Mouse (Mus musculus) layer of hippocampus, adult 2 months (tissue): Measurements from ENCODE around the gene Gemin7. TPM values are rescaled to one million over a fixed set of nuclear protein-coding genes. Genes with fewer than 3 reads are reported as not detected.

ENCODE experiments used
- DNase-seq, 2 experiments: peaks; one replicate each; pipeline ENCODE4 v3.0.0; 2022; ENCODE audit warnings: low spot score in 2 of 2
- H3K27ac ChIP-seq: fragments of 200-600 bp; 2 replicates; pipeline ENCODE4 v1.8.1; 2022
- H3K4me3 ChIP-seq: fragments of 200-600 bp; 2 replicates; pipeline ENCODE4 v1.8.1; 2022; ENCODE audit warnings: mild to moderate bottlenecking
- CTCF ChIP-seq: fragments of 200-600 bp; conservative IDR thresholded peaks from 2 replicates; pipeline ENCODE4 v1.8.1; 2022; ENCODE audit warnings: antibody characterized with exemption, mild to moderate bottlenecking, moderate library complexity
- total RNA-seq, 2 experiments: library from RNA; stranded (reverse); gene quantifications; 2 replicates each; pipeline ENCODE4 v1.2.3; 2021

The Gemin7 gene
- total RNA-seq, 2 experiments from 2014 or later, result 38.8 to 43.9 TPM

DNA sequence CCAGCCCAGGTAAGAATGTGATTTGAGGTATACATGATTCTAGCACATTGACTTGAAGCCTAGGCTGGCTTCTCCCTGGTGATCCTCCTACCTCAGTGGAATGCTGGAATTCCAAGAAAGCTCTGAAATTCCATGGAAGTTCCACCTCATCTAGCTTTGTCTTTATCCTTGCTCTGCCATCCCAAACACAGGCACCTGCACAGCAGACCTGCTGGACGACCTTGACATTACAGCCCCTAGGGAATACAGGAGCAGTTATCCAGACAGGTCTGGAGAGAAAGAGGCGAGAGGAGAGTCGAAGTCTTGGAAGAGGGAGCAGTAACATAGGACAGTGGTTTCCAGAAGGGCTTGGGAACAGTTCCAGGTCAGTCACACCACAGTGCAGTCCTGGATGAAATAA lies 7.7 kb downstream of the Gemin7 start:
- DNase-seq, result no peak
- no peak for TF ChIP-seq CTCF
- Histone ChIP-seq H3K27ac (no peak overlapping the region), H3K4me3 (no peak overlapping the region)

DNA sequence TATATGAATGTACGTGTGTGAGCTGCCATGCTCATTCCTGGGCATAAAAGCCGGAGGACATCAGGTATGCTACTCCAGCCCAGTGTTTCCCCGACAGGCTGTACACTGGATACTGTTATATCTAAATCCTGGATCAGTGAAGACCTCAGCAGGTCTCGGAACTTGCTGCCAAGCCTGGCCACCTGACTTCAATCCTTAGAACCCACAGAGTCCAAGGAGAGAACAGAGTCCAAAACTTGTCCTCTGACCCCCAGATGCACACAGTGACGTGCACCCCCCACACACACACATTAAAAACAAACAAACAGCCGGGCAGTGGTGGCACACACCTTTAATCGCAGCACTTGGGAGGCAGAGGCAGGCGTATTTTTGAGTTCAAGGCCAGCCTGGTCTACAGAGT lies 10.0 kb downstream of the Gemin7 start:
- Histone ChIP-seq H3K27ac (no peak overlapping the region), H3K4me3 (no peak overlapping the region)
- TF ChIP-seq CTCF, result no peak
- no peak for DNase-seq

DNA sequence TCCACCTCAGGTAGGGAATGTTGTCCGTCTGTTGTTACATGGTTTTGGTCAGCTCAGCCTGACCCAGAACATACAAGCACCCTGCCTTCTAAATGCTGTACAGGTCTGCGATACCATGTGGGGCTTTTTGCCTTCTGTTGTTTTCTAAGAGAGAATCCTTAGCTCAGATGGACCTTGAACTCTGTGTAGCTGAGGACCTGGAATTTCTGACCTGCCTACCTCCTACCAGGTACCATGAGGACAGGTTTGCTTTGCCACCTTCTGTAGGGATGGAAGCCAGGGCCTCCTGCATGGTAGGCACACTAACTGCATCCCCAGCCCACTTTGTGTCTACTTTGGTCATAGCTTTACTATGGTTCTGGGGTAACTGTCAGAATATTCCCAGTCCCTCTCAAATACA lies 11.6 kb downstream of the Gemin7 start:
- TF ChIP-seq CTCF, result no peak
- no peak overlapping the region for H3K4me3 ChIP-seq
- no peak overlapping the region for H3K27ac ChIP-seq
- DNase-seq, result no peak

DNA sequence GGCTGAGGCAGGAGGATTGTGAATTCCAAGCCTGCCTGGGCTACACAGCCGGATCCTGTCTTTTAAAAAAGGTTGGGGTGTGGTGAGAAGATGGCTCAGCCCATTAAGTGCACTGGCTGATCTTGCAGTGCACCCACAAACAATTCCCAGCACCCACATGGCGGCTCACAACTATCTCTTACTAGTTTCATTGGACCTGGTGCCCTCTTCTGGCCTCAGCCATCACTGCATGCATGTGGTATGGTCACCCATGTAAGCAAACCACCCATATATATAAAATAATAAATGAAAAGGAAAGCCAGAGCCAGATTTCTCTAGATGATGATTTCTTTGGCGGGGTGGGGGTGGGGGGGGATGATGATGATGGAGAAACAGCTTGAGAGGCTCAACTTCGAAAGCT lies 12.9 kb downstream of the Gemin7 start:
- no peak for DNase-seq
- TF ChIP-seq CTCF, result peak; percentile 56
- Histone ChIP-seq H3K27ac (no peak overlapping the region), H3K4me3 (no peak overlapping the region)

DNA sequence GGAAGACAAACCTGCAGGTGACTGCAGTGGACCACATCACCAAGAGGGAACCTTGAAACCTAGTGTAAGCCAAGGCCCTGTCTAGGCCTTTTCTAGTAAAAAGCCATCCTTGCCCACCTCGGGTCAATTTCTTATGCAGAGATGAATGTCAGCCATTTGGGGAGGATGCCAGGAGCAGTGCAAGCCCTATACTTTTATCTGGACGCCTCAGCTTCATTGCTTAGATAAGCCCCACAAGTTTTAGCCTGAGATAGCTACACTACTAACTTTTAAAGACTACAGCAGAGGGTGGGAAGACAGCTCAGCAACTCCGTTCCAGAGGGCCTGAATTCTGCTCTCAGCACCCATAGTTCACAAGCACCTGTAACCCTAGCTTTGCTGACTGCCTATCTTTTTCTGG lies 13.5 kb downstream of the Gemin7 start:
- no peak for DNase-seq
- Histone ChIP-seq H3K4me3 (no peak overlapping the region), H3K27ac (no peak overlapping the region)
- TF ChIP-seq CTCF, result no peak

DNA sequence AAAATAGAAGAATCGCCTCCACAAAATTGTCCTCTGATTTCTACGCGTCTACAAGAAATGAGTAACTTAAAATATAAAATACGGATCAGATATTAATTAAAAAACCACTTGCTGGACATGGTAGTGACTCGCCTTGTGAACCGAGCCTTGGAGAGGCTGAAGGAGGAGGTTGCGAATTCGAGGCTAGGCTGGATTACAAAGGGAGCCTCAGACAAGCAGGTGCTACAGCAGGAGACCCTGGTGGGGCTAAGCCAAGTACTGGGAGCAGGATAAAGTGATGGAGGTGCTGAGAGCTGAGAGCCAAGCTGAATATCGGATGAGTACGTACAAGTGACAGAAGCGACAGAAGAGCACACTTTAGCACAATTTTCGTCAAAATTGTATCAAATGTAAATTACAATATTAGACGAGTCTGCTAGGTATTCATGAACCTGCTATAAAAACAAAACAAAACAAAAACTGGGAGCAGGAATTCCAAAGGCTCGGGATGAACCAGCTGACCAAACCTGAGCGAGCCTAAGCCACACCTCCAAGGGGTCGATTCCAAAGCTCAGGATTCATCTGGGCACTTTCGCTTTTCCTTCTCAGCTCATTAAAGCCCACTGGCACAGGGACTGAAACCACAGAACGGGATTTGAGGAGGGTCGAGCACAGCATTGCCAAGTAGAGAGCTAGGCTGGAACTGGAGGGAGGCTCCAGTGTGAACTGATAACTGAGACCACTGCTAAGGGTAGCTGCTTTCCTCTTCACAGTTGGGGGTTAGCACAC lies 14.6 kb downstream of the Gemin7 start, which contains the start of gene Ppp1r37:
Ppp1r37 (minus strand) TSS at position 434 of the 768 bp plus-strand sequence.
- TF ChIP-seq CTCF, result no peak
- Histone ChIP-seq H3K27ac (peak within 1 kb of the TSS; percentile 97), H3K4me3 (peak within 1 kb of the TSS; percentile 99)
- no peak for DNase-seq

DNA sequence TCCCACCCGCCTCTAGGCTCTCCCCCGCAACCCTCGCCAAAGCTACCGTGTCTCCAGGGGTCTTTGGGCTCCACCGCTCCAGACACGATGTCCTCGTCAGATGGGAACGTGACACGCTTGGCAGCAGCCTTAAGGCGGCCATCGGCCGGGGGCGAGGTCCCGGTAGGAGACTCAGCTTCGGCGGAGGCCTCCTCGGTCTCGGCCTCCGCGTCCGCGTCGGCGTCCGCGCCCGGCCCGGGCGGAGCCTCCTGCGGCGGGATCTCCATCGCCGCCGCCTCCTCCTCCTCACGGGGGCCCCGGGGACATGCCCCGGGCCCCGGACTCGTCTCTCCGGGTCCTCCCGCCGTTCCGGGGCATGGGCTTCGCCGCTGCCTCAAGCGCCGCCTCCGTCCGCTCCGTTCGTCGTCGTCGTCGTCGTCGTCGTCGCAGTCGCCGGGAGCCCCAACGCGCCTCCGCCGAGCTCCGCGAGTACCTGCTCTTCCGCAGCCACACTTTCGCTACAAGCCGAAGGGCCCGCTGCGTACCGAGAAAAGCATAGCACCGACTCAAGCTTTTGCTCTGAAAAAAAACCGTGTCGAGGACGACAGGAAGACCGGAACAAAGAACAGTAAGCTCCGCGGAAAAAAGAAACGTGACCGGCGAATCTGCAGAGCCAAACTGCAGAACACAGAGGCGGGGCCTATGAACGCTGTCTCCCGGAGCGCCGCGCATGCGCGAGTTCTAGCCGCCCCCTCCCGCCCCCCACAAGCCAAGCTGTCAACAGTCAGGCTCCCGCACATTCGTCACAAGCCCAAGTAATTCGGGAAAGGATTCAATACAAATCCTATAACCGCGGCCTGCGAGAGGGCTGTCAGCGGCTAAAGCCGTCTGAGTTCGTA lies 15.4 kb downstream of the Gemin7 start:
- TF ChIP-seq CTCF, result no peak; the same call in 1 of the 2 replicates
- H3K4me3 ChIP-seq, result peak overlapping the region; percentile 99
- H3K27ac ChIP-seq, result peak overlapping the region; percentile 97
- DNase-seq, result peak; percentile 84 to 89

DNA sequence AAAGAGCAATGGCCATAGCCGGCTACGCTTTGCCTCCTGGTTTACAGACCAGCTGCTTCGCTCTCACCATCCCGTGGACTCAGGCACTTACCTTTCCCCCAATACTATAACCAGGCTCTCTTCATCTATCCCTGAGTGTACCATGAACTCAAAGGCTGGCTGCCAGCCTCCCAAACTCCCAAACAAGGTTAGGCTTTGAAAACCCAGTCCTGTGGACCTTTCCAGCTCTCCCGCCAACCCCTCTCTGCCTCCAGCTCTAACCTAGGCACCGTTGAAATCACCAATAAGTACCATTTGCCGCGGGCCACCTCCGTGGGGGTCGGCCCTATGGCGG lies 16.0 kb downstream of the Gemin7 start:
- H3K27ac ChIP-seq, result peak overlapping the region; percentile 97

DNA sequence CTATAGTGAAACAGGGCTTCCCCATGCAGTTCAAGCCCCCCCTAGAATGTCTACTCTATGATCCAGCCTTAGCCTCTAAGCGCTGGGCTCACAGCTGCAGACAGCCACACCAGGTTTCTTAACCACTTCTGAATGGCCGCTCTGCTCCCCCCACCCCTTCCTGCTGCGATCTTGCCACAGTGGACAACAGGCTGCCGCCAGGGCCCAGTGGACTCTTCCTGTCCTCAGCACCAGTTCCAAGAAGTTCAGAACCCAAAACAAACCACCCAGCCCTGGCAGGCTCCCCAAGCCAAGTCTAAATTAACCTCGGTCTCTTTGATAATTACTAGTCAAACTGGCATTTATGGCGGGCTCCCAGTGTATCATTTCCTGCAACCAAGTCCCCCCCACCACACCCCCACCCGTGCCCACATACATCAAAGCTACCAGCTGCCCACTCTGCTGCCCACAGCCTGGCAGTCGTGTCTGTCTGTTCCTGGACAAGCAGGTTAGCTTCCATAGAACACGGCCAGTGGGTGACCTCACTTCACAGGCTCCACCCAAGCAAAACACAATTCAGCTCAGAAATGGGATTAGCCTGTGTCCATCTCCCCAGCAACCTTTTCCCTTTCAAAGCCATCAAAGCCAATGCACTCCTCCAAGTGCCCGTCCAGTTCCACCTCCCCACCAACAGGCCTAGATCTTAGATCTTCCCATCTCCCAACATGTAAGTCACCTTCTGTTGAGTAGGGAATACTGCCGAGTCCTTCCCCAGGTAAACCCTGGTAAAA lies 16.7 kb downstream of the Gemin7 start:
- peak overlapping the region; percentile 97 for H3K27ac ChIP-seq
- no peak for DNase-seq
- peak overlapping the region; percentile 99 for H3K4me3 ChIP-seq
- no peak for TF ChIP-seq CTCF

More for the DNA sequence above, 16.0 kb downstream of the Gemin7 start:
- no peak for TF ChIP-seq CTCF
- H3K4me3 ChIP-seq, result peak overlapping the region; percentile 99
- DNase-seq, result no peak

DNA sequence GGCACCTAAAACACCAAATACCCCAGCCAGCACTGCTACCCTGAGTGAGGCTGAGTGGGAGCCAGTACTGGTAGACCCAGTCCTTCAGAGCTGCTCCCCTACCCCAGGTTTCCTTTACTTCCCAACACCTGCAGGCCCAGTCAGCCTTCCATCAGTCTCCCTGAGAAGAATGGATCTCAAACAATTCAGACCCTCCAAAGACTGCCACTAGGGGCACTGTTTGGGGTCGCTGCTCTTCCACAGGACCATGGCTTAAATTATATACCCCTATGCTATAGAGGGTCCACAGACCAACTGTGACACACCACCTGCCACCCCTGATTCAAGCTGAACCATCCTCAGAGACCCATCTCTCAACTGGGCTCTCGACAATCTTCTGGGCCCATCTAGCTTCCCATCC lies 18.4 kb downstream of the Gemin7 start:
- peak overlapping the region; percentile 25; the same call in 1 of the 2 replicates for H3K27ac ChIP-seq
- TF ChIP-seq CTCF, result peak; percentile 73
- DNase-seq, result no peak
- H3K4me3 ChIP-seq, result 0 out of 2 replicates have a peak overlapping the region, but pooled peaks have one; percentile 15

DNA sequence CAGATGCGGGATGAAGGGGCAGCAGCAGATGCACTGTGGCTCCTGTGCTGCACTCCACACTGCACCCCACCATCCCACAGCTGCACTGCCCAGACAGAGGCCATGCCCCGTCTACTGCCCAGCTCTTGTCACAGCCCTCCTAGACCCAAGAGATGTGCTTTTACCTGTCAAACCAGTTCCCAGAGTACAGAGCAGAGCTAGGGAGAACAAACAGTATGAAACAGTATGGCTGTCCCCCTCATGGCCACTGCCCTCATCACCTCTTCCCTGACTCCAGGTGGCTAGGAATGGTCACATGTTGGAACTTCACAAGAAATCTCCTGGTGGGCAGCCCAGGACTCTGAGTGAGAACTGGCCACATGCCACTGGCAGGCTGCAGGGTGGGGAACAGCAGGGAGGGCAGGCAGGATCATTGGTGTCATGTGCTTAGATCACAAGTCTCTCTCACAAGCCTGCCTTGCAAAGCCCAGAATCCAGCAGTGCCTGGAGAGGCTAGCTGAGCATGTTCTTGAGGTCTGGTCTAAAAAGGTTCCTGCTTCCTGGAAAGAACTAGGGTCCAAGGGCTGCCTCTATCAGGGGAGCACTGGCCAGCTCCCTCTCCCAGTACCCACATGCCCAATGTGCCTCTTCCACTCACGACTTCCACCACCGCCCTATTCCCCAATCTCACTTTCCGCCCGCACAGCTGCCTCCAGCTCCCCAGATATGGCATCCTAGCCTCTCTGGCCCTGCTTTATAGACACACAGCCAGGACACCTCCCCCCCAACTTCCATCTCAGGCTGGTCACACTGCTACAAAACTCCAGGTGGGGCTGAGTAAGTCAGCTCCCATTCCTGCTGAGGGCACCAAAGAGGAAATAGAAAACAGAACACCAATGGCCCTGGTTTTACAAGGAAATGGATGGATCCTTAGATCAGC lies 19.2 kb downstream of the Gemin7 start:
- TF ChIP-seq CTCF, result no peak
- H3K4me3 ChIP-seq, result 0 out of 2 replicates have a peak overlapping the region, but pooled peaks have one; percentile 15
- DNase-seq, result no peak
- peak overlapping the region; percentile 32; the same call in 1 of the 2 replicates for H3K27ac ChIP-seq

DNA sequence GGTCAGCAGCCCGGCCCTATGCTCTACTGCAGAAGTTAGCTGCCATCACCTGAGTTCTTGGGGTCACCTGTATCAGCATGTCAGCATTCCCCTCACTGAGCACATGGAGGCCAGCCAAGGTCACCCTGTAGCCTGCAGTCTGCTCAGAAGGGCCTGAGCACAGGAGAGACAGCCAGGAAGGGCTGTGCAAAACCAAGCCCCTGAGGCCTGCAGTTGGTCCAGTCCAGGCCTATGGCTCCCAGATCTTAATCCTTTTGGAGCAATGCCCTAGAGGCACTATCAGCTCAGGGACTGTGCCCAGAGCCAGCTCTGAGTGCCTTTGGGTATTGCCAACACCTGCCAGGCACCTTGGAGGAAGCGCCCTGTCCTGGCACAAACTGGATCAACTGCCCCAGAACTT lies 20.3 kb downstream of the Gemin7 start:
- DNase-seq, result no peak
- no peak for TF ChIP-seq CTCF

More for the DNA sequence above, 20.3 kb downstream of the Gemin7 start:
- H3K4me3 ChIP-seq, result no peak overlapping the region
- peak overlapping the region; percentile 8; the same call in 1 of the 2 replicates for H3K27ac ChIP-seq
